ENCODE assay signal across 19 mouse cellular contexts in genomic region chr5:113725417-113725816, GRCm38 (mm10). TPM values are rescaled to one million over a fixed set of nuclear protein-coding genes. Genes with fewer than 3 reads are reported as not detected.
DNase-seq lines count a peak whose midpoint lies in the region; ATAC-seq and TF ChIP-seq lines count a peak whose summit lies in the region.
"Had no signal": no experiment of that assay in that cellular context is flagged by ENCODE, and none has a peak within 500 bp of the region (broad histone marks: within the 10 kb centered on the region; RNA-seq: fewer than 3 reads in every experiment).

No protein-coding gene starts in this region.

- no peak for TF ChIP-seq CTCF in cerebellum, adult 2 months (IDR thresholded peaks at IDR 0.05; ENCODE audit: borderline replicate concordance, insufficient read depth, low read depth, low read length)
- no peak for TF ChIP-seq CTCF in testis, adult 2 months (IDR thresholded peaks at IDR 0.05; ENCODE audit: control insufficient read depth, insufficient read depth, insufficient replicate concordance, low read depth, low read length)

- H3K27me3 ChIP-seq in cerebellum, adult 2 months (ENCODE audit: control insufficient read depth, insufficient read depth, low read length) = no peaks in the 10 kb centered on the region
- no peaks in the 10 kb centered on the region for H3K27me3 ChIP-seq in testis, adult 2 months (ENCODE audit: control insufficient read depth, insufficient read depth, low read length)
- H3K27me3 ChIP-seq: forebrain, embryonic 13.5 days; forebrain, embryonic 15.5 days had no signal

- H3K4me3 ChIP-seq in cerebellum, adult 2 months (replicated peaks; ENCODE audit: insufficient read depth, low read depth, low read length) = no peak overlapping the region
- peak overlapping the region; percentile 64; the same call in 1 of the 2 replicates for H3K4me3 ChIP-seq in testis, adult 2 months (ENCODE audit: control insufficient read depth, low read depth, low read length)
- H3K4me3 ChIP-seq: embryonic facial prominence, embryonic 10.5 days; embryonic facial prominence, embryonic 12.5 days; forebrain, embryonic 13.5 days; forebrain, embryonic 15.5 days had no signal

- ATAC-seq in cerebellum, adult (ENCODE audit: insufficient number of reproducible peaks, low FRiP score, low TSS enrichment) = no peak

- H3K27ac ChIP-seq in cerebellum, adult 2 months (ENCODE audit: insufficient read depth, low read length) = peak overlapping the region; percentile 95
- H3K27ac ChIP-seq in testis, adult 2 months (ENCODE audit: control insufficient read depth, insufficient read depth, low read depth, low read length) = no peak overlapping the region
- H3K27ac ChIP-seq: embryonic facial prominence, embryonic 10.5 days; embryonic facial prominence, embryonic 12.5 days; forebrain, embryonic 13.5 days; forebrain, embryonic 15.5 days had no signal

- no peak for TF ChIP-seq POLR2A in cerebellum, adult 2 months (IDR thresholded peaks at IDR 0.05; ENCODE audit: borderline replicate concordance, insufficient read depth, low read length)
- TF ChIP-seq POLR2A in testis, adult 2 months (IDR thresholded peaks at IDR 0.05; ENCODE audit: control insufficient read depth, low read depth, low read length) = no peak

- 26% methylated on average over 12 of the region's 12 CpGs for WGBS in cerebellum, adult 2 months

- DNase-seq in cerebellum, adult 2 months = peak in 1 of 2 experiments; percentile 48
- DNase-seq in cerebellum, adult 9-11 months = peak; percentile 58
- no peak for DNase-seq in cerebellum, postnatal 36 days
- no peak for DNase-seq in testis, postnatal 10 days (ENCODE audit: low spot score)
- DNase-seq in right cerebral cortex, postnatal 10 days (ENCODE audit: low spot score in 2 of 2) = no peak
- DNase-seq: adrenal gland, adult 2 months; adrenal gland, postnatal 10 days; adrenal gland, postnatal 25 days; forebrain, postnatal 0 days had no signal

- no peaks in the 10 kb centered on the region for H3K36me3 ChIP-seq in testis, adult 2 months (ENCODE audit: control insufficient read depth, insufficient read depth, low read length)
- H3K36me3 ChIP-seq: embryonic facial prominence, embryonic 10.5 days; embryonic facial prominence, embryonic 12.5 days; forebrain, embryonic 15.5 days had no signal

- H3K4me1 ChIP-seq in cerebellum, adult 2 months (ENCODE audit: control insufficient read depth, insufficient read depth, low read length) = peaks cover 50% of the 10 kb centered on the region
- peaks cover 20% of the 10 kb centered on the region for H3K4me1 ChIP-seq in testis, adult 2 months (ENCODE audit: control insufficient read depth, insufficient read depth, low read length)
- H3K4me1 ChIP-seq: embryonic facial prominence, embryonic 12.5 days had no signal

RNA-seq across cellular contexts. Expression of gene 1700069L16Rik, which starts 0.8 kb away (rescaled TPM):
- polyA plus RNA-seq in cerebellum, adult 2 months (2012; rRNA removed) = 0.29 and 0.39 TPM in 2 replicates
- 11.1 and 14.8 TPM in 2 replicates for polyA plus RNA-seq in testis, adult 2 months (2012; rRNA removed)
- polyA plus RNA-seq: adrenal gland, adult 2 months; C2C12; cortical plate, adult 2 months; embryonic facial prominence, embryonic 10.5 days; embryonic facial prominence, embryonic 12.5 days; embryonic facial prominence, embryonic 14.5 days; forebrain, embryonic 11.5 days; forebrain, embryonic 13.5 days; forebrain, embryonic 15.5 days; forebrain, postnatal 0 days had no signal

RNA-seq across cellular contexts. Expression of gene Ficd, which starts 10.2 kb away (rescaled TPM):
- polyA plus RNA-seq in cerebellum, adult 2 months (2012; rRNA removed) = 15.3 and 16.1 TPM in 2 replicates
- polyA plus RNA-seq in testis, adult 2 months (2012; rRNA removed) = 5.2 and 5.3 TPM in 2 replicates

RNA-seq across cellular contexts. Expression of gene Sart3, which starts 46.9 kb away (rescaled TPM):
- 43.5 and 47.5 TPM in 2 replicates for polyA plus RNA-seq in cerebellum, adult 2 months (2012; rRNA removed)
- polyA plus RNA-seq in testis, adult 2 months (2012; rRNA removed) = 11.5 and 13.8 TPM in 2 replicates

RNA-seq across cellular contexts. Expression of gene Iscu, which starts 47.1 kb away (rescaled TPM):
- polyA plus RNA-seq in cerebellum, adult 2 months (2012; rRNA removed) = 302 and 362 TPM in 2 replicates
- polyA plus RNA-seq in testis, adult 2 months (2012; rRNA removed) = 136 and 138 TPM in 2 replicates
